Comparison of ENCODE assay signal across 13 mouse cellular contexts in the genomic region with DNA sequence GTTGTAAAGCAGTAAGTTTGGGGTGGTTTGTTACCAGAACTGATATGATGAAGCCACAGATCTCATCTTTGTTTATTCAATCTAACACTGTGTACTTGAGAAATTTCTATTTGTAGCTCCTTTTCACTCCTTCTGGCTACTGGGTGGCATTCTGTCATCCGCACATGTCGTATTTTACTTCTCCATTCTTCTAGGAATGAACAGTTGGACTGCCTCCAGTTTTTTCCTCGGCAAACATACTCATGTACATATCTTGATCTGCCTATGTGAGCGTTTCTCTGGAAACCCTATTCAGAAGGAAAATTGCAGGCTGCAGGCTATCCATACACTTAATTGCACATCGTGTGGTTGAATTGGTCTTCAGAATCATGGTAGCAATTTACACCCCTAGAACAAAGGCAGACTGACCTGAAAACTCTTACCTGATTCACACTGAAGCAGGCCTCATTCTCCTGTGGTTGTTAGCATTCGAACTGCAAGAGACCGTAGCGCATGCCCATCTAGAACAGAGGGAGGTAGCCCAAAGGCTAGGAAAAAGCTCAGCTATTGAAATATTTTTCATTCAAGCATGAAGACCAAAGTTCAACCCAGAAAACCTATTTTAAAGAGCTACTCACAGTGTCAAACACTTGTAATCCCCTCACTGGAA.
DNase-seq lines count a peak whose midpoint lies in the region; ATAC-seq lines count a peak whose summit lies in the region.
"Had no signal": no experiment of that assay in that cellular context is flagged by ENCODE, and none has a peak within 500 bp of the region (broad histone marks: within the 10 kb centered on the region; RNA-seq: fewer than 3 reads in every experiment).

No protein-coding gene starts in this region.

- no peaks in the 10 kb centered on the region for H3K36me3 ChIP-seq in forebrain, embryonic 13.5 days (ENCODE audit: poor library complexity, severe bottlenecking)
- H3K36me3 ChIP-seq in heart, embryonic 12.5 days: no peaks in the 10 kb centered on the region
- H3K36me3 ChIP-seq: heart, embryonic 15.5 days; hindbrain, embryonic 12.5 days; lung, embryonic 15.5 days had no signal

- peaks cover 14% of the 10 kb centered on the region for H3K4me1 ChIP-seq in forebrain, embryonic 13.5 days
- no peaks in the 10 kb centered on the region for H3K4me1 ChIP-seq in heart, embryonic 12.5 days (replicated peaks)
- H3K4me1 ChIP-seq: heart, embryonic 15.5 days; hindbrain, embryonic 12.5 days; lung, embryonic 15.5 days had no signal

- no peak overlapping the region for H3K4me2 ChIP-seq in forebrain, embryonic 13.5 days
- H3K4me2 ChIP-seq in heart, embryonic 12.5 days: no peak overlapping the region
- H3K4me2 ChIP-seq: heart, embryonic 15.5 days; hindbrain, embryonic 12.5 days; lung, embryonic 15.5 days had no signal

- ATAC-seq in forebrain, embryonic 13.5 days: peak; percentile 88
- ATAC-seq in heart, embryonic 12.5 days (ENCODE audit: insufficient number of reproducible peaks, low FRiP score): no peak

- no peaks in the 10 kb centered on the region for H3K27me3 ChIP-seq in forebrain, embryonic 13.5 days
- H3K27me3 ChIP-seq in heart, embryonic 12.5 days (replicated peaks): no peaks in the 10 kb centered on the region
- H3K27me3 ChIP-seq: heart, embryonic 15.5 days; hindbrain, embryonic 12.5 days; lung, embryonic 15.5 days had no signal

- peak overlapping the region; percentile 63 for H3K27ac ChIP-seq in forebrain, embryonic 13.5 days
- H3K27ac ChIP-seq in heart, embryonic 12.5 days (ENCODE audit: poor library complexity, severe bottlenecking): no peak overlapping the region
- H3K27ac ChIP-seq: heart, embryonic 15.5 days; hindbrain, embryonic 12.5 days; lung, embryonic 15.5 days had no signal

- intact Hi-C loops in left cerebral cortex, postnatal 36 days (cut with DNase I): no loop called here

- H3K4me3 ChIP-seq in forebrain, embryonic 13.5 days: no peak overlapping the region
- H3K4me3 ChIP-seq in heart, embryonic 12.5 days: no peak overlapping the region
- H3K4me3 ChIP-seq: heart, embryonic 15.5 days; hindbrain, embryonic 12.5 days; lung, embryonic 15.5 days had no signal

- no peaks in the 10 kb centered on the region for H3K9me3 ChIP-seq in forebrain, embryonic 13.5 days (replicated peaks)
- no peaks in the 10 kb centered on the region for H3K9me3 ChIP-seq in heart, embryonic 12.5 days (replicated peaks)
- H3K9me3 ChIP-seq: heart, embryonic 15.5 days; hindbrain, embryonic 12.5 days; lung, embryonic 15.5 days had no signal

- peak; percentile 30 to 32 for DNase-seq in left cerebral cortex, adult 18-20 months (ENCODE audit: low spot score in 2 of 2)
- DNase-seq in left cerebral cortex, postnatal 36 days (ENCODE audit: low spot score in 2 of 2): no peak
- DNase-seq in frontal cortex, postnatal 10 days (ENCODE audit: low spot score in 2 of 2): peak; percentile 16 to 31
- peak; percentile 69 to 86 for DNase-seq in right cerebral cortex, postnatal 10 days (ENCODE audit: low spot score in 2 of 2)
- no peak for DNase-seq in ovary, adult 18-20 months (ENCODE audit: low spot score)
- DNase-seq: cerebellum, adult 8-10 months; kidney, adult 18-20 months; thymus, postnatal 4 days had no signal

- H3K9ac ChIP-seq in forebrain, embryonic 13.5 days: no peak overlapping the region
- no peak overlapping the region for H3K9ac ChIP-seq in heart, embryonic 12.5 days
- H3K9ac ChIP-seq: heart, embryonic 15.5 days; hindbrain, embryonic 12.5 days; lung, embryonic 15.5 days had no signal

- WGBS in forebrain, embryonic 13.5 days: 33% methylated on average over 8 of the region's 8 CpGs
- WGBS in heart, embryonic 12.5 days: 76% methylated on average over 8 of the region's 8 CpGs

Comparison
In these comparisons a context has a peak if more than half of its experiments do, and no peak if none do; other contexts are left out.
1. DNase-seq: peak in left cerebral cortex, adult 18-20 months (2 of 2), frontal cortex, postnatal 10 days (2 of 2) and right cerebral cortex, postnatal 10 days (2 of 2); none in left cerebral cortex, postnatal 36 days (0 of 2) and ovary, adult 18-20 months (single experiment).